Mouse (Mus musculus) forebrain, embryonic 15.5 days (tissue): ENCODE results near the gene Dpf2. TPM values are rescaled to one million over a fixed set of nuclear protein-coding genes. Genes with fewer than 3 reads are reported as not detected.

ENCODE experiments used
- ATAC-seq: fragments of 200-750 bp; cut with Nextera tagmentation; replicated peaks from 2 replicates; pipeline ENCODE4 v1.8.0; 2017; ENCODE audit warnings: mild to moderate bottlenecking, moderate TSS enrichment, moderate library complexity
- H3K27ac ChIP-seq: fragments of 300-500 bp; sonication (generic); replicated peaks from 2 replicates; pipeline ENCODE4 v1.5.1; 2015; ENCODE audit warnings: mild to moderate bottlenecking, inconsistent platforms
- H3K27me3 ChIP-seq: fragments of 300-500 bp; sonication (generic); 2 replicates; pipeline ENCODE4 v1.6.1; 2015; ENCODE audit warnings: inconsistent platforms
- H3K36me3 ChIP-seq: fragments of 300-500 bp; sonication (generic); 2 replicates; pipeline ENCODE4 v1.6.1; 2015; ENCODE audit warnings: mild to moderate bottlenecking, inconsistent platforms
- H3K4me1 ChIP-seq: fragments of 300-500 bp; sonication (generic); 2 replicates; pipeline ENCODE4 v1.6.1; 2015; ENCODE audit warnings: inconsistent platforms
- H3K4me2 ChIP-seq: fragments of 300-500 bp; sonication (generic); replicated peaks from 2 replicates; pipeline ENCODE4 v1.6.1; 2015; ENCODE audit warnings: mild to moderate bottlenecking, inconsistent platforms
- H3K4me3 ChIP-seq: fragments of 300-500 bp; sonication (generic); 2 replicates; pipeline ENCODE4 v1.5.1; 2015; ENCODE audit warnings: mild to moderate bottlenecking, inconsistent platforms
- H3K9ac ChIP-seq: fragments of 300-500 bp; sonication (generic); replicated peaks from 2 replicates; pipeline ENCODE4 v1.6.1; 2015; ENCODE audit warnings: mild to moderate bottlenecking, inconsistent platforms
- H3K9me3 ChIP-seq: fragments of 300-500 bp; sonication (generic); 2 replicates; pipeline ENCODE4 v1.6.1; 2016; ENCODE audit warnings: inconsistent platforms
- WGBS: fragments of 180-500 bp; shearing (Covaris S2); methylation state at CpG from one replicate; pipeline ENCODE4 v1.1.7; 2015; ENCODE audit warnings: mixed read lengths; 5-methylcytosine and 5-hydroxymethylcytosine counted together
- polyA plus RNA-seq: library from polyadenylated mRNA; unstranded; fragments of >200 nt; fragmentation: Nextera tagmentation; extraction: Ambion mirVana; gene quantifications from 2 replicates; pipeline ENCODE4 v1.2.1, GENCODE M21; 2015

The Dpf2 gene
- polyA plus RNA-seq, 1 experiment from 2014 or later = 120 TPM

- H3K27me3 ChIP-seq = no peaks in the 10 kb centered on the region
- H3K4me2 ChIP-seq = no peak overlapping the region
- WGBS = 93% methylated on average over 4 of the region's 4 CpGs
- peaks cover 11% of the 10 kb centered on the region; the same call in 1 of the 2 replicates for H3K36me3 ChIP-seq
- H3K4me3 ChIP-seq = no peak overlapping the region
- H3K27ac ChIP-seq = no peak overlapping the region
- peaks cover 27% of the 10 kb centered on the region for H3K4me1 ChIP-seq
- no peak for ATAC-seq
- no peak overlapping the region for H3K9ac ChIP-seq
- no peaks in the 10 kb centered on the region for H3K9me3 ChIP-seq
Measured at GRCm38 (mm10) chr19:5872528-5872927, 40.3 kb downstream of the Dpf2 start.

DNA sequence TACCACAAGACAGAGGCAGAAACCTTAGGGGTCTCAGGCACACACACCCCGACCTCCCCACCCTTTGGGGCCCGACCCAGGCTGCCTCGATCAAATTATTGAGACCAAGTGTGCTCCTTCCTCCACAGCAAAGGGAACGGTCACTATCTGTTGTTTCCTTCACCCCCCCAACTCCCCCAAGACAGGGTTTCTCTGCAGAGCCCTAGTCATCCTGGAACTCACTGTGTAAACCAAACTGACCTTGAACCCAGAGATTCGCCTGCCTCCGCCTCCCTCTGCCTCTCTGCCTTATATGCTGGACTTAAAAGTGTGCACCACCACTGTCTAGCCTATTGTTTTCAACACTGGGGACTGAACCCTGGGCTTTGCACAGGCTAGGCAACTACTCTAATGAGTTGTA is 41.1 kb downstream of the Dpf2 start:
- Histone ChIP-seq H3K4me3 (no peak overlapping the region), H3K4me1 (peaks cover 27% of the 10 kb centered on the region), H3K9ac (no peak overlapping the region), H3K27ac (no peak overlapping the region), H3K27me3 (no peaks in the 10 kb centered on the region), H3K4me2 (no peak overlapping the region), H3K36me3 (peaks cover 11% of the 10 kb centered on the region; the same call in 1 of the 2 replicates), H3K9me3 (no peaks in the 10 kb centered on the region)
- 60% methylated on average over 6 of the region's 6 CpGs for WGBS
- no peak for ATAC-seq

DNA sequence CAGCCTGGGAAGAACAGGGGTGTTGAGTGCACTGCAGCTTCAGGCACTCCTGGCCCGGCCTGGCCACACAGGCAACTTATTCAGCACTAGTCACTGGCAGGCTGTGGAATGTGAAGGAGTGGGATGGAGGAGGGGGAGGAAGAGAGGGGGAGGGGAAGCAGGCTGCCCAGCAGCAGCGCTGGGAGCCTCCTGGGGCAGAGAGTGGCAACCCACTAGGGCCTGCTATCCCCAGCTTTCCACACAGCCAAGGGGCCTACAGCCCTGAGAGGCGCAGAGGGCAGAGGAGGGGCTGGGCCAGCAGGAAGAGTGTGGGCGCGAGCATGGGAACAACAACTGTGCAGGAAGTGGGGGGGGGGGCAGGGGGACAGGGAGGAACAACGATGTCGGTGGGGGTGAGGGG is 41.5 kb downstream of the Dpf2 start:
- Histone ChIP-seq H3K9me3 (no peaks in the 10 kb centered on the region), H3K27me3 (no peaks in the 10 kb centered on the region), H3K4me1 (peaks cover 27% of the 10 kb centered on the region), H3K4me3 (no peak overlapping the region), H3K9ac (0 out of 2 replicates have a peak overlapping the region, but pooled peaks have one; percentile 34), H3K36me3 (peaks cover 11% of the 10 kb centered on the region; the same call in 1 of the 2 replicates), H3K27ac (no peak overlapping the region; the same call in 1 of the 2 replicates), H3K4me2 (no peak overlapping the region)
- ATAC-seq = no peak
- WGBS = 4% methylated on average over 7 of the region's 7 CpGs

DNA sequence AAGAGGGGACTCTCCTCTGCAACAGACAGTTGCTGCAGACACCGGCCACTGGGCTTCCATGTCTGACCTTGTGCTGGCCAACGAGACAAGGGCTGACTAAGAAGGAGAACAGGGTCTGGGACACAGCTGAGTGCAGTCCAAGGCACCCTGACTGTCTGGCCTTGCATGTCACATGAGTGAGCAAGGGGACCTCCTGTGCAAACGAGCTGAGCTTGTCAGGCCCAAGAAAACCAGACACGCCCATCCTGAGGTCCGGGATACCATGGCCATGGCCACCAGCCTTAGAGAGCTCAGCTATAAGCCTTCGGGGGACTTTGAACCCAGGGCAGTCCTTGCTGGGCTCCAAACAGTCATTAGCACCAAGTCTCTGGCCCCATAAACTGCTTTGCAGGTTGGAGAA is 44.7 kb downstream of the Dpf2 start:
- no peak for ATAC-seq
- H3K9ac ChIP-seq = no peak overlapping the region
- no peaks in the 10 kb centered on the region for H3K9me3 ChIP-seq
- no peak overlapping the region for H3K4me2 ChIP-seq
- no peak overlapping the region for H3K4me3 ChIP-seq
- peaks cover 6% of the 10 kb centered on the region for H3K4me1 ChIP-seq
- 87% methylated on average over 6 of the region's 6 CpGs for WGBS
- H3K27me3 ChIP-seq = no peaks in the 10 kb centered on the region
- H3K36me3 ChIP-seq = peaks cover 23% of the 10 kb centered on the region
- no peak overlapping the region for H3K27ac ChIP-seq

- H3K27me3 ChIP-seq = no peaks in the 10 kb centered on the region
Measured at GRCm38 (mm10) chr19:5864710-5865398, 48.0 kb downstream of the Dpf2 start.

GRCm38 (mm10) chr19:5863776-5864175 is 49.0 kb downstream of the Dpf2 start:
- Histone ChIP-seq H3K36me3 (peaks cover 47% of the 10 kb centered on the region), H3K27ac (no peak overlapping the region), H3K4me3 (no peak overlapping the region), H3K27me3 (no peaks in the 10 kb centered on the region), H3K9me3 (no peaks in the 10 kb centered on the region), H3K4me2 (no peak overlapping the region), H3K4me1 (no peaks in the 10 kb centered on the region), H3K9ac (no peak overlapping the region)
- WGBS = 95% methylated on average over 5 of the region's 5 CpGs
- ATAC-seq = no peak

More at GRCm38 (mm10) chr19:5864710-5865398, 48.0 kb downstream of the Dpf2 start:
- no peak overlapping the region for H3K4me2 ChIP-seq
- 91% methylated on average over 20 of the region's 20 CpGs for WGBS
- no peaks in the 10 kb centered on the region for H3K4me1 ChIP-seq
- H3K27ac ChIP-seq = no peak overlapping the region
- no peak for ATAC-seq
- H3K9me3 ChIP-seq = no peaks in the 10 kb centered on the region
- H3K36me3 ChIP-seq = peaks cover 50% of the 10 kb centered on the region
- no peak overlapping the region for H3K4me3 ChIP-seq
- no peak overlapping the region for H3K9ac ChIP-seq

- Histone ChIP-seq H3K36me3 (peaks cover 48% of the 10 kb centered on the region), H3K27ac (no peak overlapping the region), H3K9me3 (no peaks in the 10 kb centered on the region), H3K9ac (no peak overlapping the region), H3K4me1 (no peaks in the 10 kb centered on the region), H3K27me3 (no peaks in the 10 kb centered on the region), H3K4me2 (no peak overlapping the region), H3K4me3 (no peak overlapping the region)
- WGBS = 96% methylated on average over 14 of the region's 14 CpGs
- ATAC-seq = no peak
Measured at GRCm38 (mm10) chr19:5862335-5863085, 50.3 kb downstream of the Dpf2 start.

DNA sequence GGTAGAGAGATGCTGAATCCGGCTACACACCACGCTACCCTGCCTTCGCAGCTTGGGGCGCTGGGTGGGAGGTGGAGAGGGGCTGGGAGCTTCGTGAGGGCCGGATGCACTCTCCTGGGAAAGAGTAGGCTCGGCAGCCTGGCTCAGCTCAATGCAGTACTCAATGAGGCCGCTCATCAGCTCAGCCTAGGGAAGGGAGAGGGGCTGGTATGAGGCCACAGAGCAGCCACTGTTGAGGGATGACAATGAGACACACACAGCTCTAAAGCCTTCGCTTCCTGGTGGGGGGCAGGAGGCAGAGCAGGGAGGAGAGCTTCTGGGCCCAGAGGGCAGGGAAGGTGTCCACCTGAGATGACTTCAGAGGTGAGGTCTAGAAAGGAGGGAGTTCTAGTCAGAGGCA is 56.2 kb downstream of the Dpf2 start:
- ATAC-seq = no peak
- Histone ChIP-seq H3K4me3 (no peak overlapping the region), H3K4me2 (no peak overlapping the region), H3K27ac (no peak overlapping the region), H3K27me3 (no peaks in the 10 kb centered on the region), H3K36me3 (peaks cover 34% of the 10 kb centered on the region), H3K9me3 (no peaks in the 10 kb centered on the region), H3K9ac (no peak overlapping the region), H3K4me1 (peaks cover 4% of the 10 kb centered on the region; the same call in 1 of the 2 replicates)
- 78% methylated on average over 9 of the region's 9 CpGs for WGBS

GRCm38 (mm10) chr19:5852035-5852722 is 60.6 kb downstream of the Dpf2 start:
- H3K27ac ChIP-seq = no peak overlapping the region
- H3K4me1 ChIP-seq = peaks cover 37% of the 10 kb centered on the region
- no peak overlapping the region for H3K4me2 ChIP-seq
- H3K9me3 ChIP-seq = no peaks in the 10 kb centered on the region
- H3K36me3 ChIP-seq = peaks cover 12% of the 10 kb centered on the region; the same call in 1 of the 2 replicates
- no peak overlapping the region for H3K4me3 ChIP-seq
- 90% methylated on average over 12 of the region's 12 CpGs for WGBS
- no peak for ATAC-seq
- no peaks in the 10 kb centered on the region for H3K27me3 ChIP-seq
- no peak overlapping the region for H3K9ac ChIP-seq

DNA sequence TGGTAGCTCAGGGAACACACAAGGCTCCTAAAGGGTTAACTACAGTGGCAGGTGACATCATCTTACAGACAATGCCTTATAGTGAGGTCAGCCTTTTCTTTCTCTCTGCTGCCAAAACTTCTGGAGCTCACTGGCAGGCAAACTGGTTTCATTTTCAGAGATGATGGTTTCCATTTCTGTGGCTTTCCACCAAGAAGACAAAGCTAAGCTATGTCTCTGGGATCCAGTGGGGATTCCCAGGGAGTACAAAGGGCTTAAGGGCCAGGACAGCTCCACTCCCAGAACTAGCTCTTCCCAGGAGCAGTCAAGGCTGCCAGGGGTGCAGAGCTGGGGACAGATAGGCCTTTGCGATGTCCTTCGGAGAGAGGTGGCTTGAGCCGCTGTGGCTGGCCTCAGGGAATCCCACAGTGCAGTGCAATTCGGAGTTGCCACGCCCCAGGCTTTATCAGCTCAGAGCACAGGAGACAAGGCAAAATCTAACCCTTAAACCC is 61.3 kb downstream of the Dpf2 start:
- Histone ChIP-seq H3K4me1 (peaks cover 43% of the 10 kb centered on the region), H3K9me3 (no peaks in the 10 kb centered on the region), H3K27me3 (no peaks in the 10 kb centered on the region), H3K4me3 (no peak overlapping the region), H3K4me2 (no peak overlapping the region), H3K9ac (0 out of 2 replicates have a peak overlapping the region, but pooled peaks have one; percentile 19), H3K36me3 (peaks cover 12% of the 10 kb centered on the region; the same call in 1 of the 2 replicates), H3K27ac (no peak overlapping the region)
- WGBS = 53% methylated on average over 5 of the region's 5 CpGs
- no peak for ATAC-seq

DNA sequence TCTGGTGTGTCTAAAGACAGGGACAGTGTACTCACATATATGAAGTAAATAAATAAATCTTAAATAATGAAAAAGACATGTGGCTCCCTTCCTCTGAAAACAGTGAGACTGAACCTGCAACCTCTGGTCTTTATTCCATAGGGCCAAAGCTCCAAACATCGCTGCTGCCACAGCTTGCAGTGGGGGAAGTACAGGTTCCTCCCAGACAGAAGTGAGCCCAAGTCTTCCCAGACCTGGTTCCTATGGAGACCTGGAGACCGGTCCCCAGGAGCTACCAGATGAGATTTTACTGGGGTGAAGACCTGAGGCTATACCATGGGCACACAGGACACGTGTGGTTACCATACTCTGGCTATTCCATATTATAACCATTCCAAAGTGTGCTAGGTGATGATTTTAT is 62.0 kb downstream of the Dpf2 start:
- peaks cover 48% of the 10 kb centered on the region for H3K4me1 ChIP-seq

More for the DNA sequence above, 62.0 kb downstream of the Dpf2 start:
- ATAC-seq = no peak
- no peak overlapping the region for H3K4me2 ChIP-seq
- no peaks in the 10 kb centered on the region for H3K27me3 ChIP-seq
- no peak overlapping the region for H3K27ac ChIP-seq
- H3K4me3 ChIP-seq = no peak overlapping the region
- H3K9ac ChIP-seq = no peak overlapping the region
- H3K36me3 ChIP-seq = peaks cover 9% of the 10 kb centered on the region; the same call in 1 of the 2 replicates
- 85% methylated on average over 3 of the region's 3 CpGs for WGBS
- no peaks in the 10 kb centered on the region for H3K9me3 ChIP-seq
